Mouse (Mus musculus) midbrain, embryonic 14.5 days (tissue): ENCODE results near the gene Eif6. TPM values are rescaled to one million over a fixed set of nuclear protein-coding genes. Genes with fewer than 3 reads are reported as not detected.
"Not testable (repeated sequence)": the region's sequence is repeated elsewhere in the genome, so short reads cannot be mapped to it uniquely, and the experiment has no call there.

ENCODE experiments used
- ATAC-seq: fragments of 200-750 bp; cut with Nextera tagmentation; 2 replicates; pipeline ENCODE4 v1.8.0; 2017; ENCODE audit warnings: moderate number of reproducible peaks, moderate library complexity; ENCODE audit not compliant: low FRiP score, low TSS enrichment
- DNase-seq: peaks from one replicate; pipeline ENCODE4 v3.0.0-alpha.2; 2015
- H3K27ac ChIP-seq: fragments of 300-500 bp; sonication (generic); replicated peaks from 2 replicates; pipeline ENCODE4 v1.5.1; 2014; ENCODE audit warnings: mild to moderate bottlenecking, low read depth, low read length, moderate library complexity
- H3K27me3 ChIP-seq: fragments of 300-500 bp; sonication (generic); 2 replicates; pipeline ENCODE4 v1.6.1; 2014; ENCODE audit warnings: low read length, control low read depth, mixed read lengths; ENCODE audit not compliant: control insufficient read depth, insufficient read depth
- H3K36me3 ChIP-seq: fragments of 300-500 bp; sonication (generic); 2 replicates; pipeline ENCODE4 v1.6.1; 2014; ENCODE audit warnings: low read length, control low read depth; ENCODE audit not compliant: control insufficient read depth, insufficient read depth
- H3K4me1 ChIP-seq: fragments of 300-500 bp; sonication (generic); 2 replicates; pipeline ENCODE4 v1.6.1; 2014; ENCODE audit warnings: mild to moderate bottlenecking, antibody characterized with exemption, low read length, control low read depth; ENCODE audit not compliant: control insufficient read depth, insufficient read depth
- H3K4me2 ChIP-seq: fragments of 300-500 bp; sonication (generic); 2 replicates; pipeline ENCODE4 v1.6.1; 2014; ENCODE audit warnings: mild to moderate bottlenecking, low read length, moderate library complexity
- H3K4me3 ChIP-seq: fragments of 300-500 bp; sonication (generic); replicated peaks from 2 replicates; pipeline ENCODE4 v1.5.1; 2014; ENCODE audit warnings: low read depth, low read length
- H3K9ac ChIP-seq: fragments of 300-500 bp; sonication (generic); replicated peaks from 2 replicates; pipeline ENCODE4 v1.6.1; 2014; ENCODE audit warnings: mild to moderate bottlenecking, low read length, moderate library complexity
- H3K9me3 ChIP-seq: fragments of 300-500 bp; sonication (generic); 2 replicates; pipeline ENCODE4 v1.6.1; 2016; ENCODE audit warnings: low read length, control low read depth, mixed read lengths; ENCODE audit not compliant: control insufficient read depth
- WGBS: fragments of 180-500 bp; shearing (Covaris S2); extraction: QIAGEN DNeasy Blood & Tissue Kit; methylation state at CpG from one replicate; pipeline ENCODE4 v1.1.7; 2014; 5-methylcytosine and 5-hydroxymethylcytosine counted together
- polyA plus RNA-seq: library from polyadenylated mRNA; unstranded; fragments of >200 nt; fragmentation: Nextera tagmentation; extraction: Ambion mirVana; gene quantifications from 2 replicates; pipeline ENCODE4 v1.2.1, GENCODE M21; 2014

Eif6 gene
- polyA plus RNA-seq, 1 experiment from 2014 or later = 134 TPM

DNA sequence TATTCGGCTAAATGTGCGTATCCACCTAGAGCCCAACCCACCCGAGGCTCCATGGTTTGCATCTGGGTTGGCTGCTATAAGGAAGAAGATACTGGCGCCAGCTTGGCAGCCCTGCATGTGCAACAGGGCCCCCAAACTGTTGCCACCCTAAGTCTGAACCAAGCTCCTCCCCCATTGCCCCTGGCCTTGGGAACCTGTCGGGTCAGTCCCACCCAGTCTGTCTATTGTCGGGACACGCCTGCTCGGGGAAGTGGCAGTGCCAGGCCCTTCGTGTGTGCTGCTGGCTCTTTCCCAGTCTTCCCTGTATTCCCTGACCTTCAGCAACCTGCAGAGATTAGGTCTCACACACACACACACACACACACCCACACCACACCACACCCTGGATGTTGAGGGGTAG, 8.0 kb upstream of the Eif6 start, which contains the start of gene Fam83c:
Fam83c (minus strand) TSS at position 123 of the 400 bp plus-strand sequence.
- 59% methylated on average over 9 of the region's 9 CpGs for WGBS
- ATAC-seq = no peak
- no peak within 1 kb of the TSS for H3K4me2 ChIP-seq
- DNase-seq = no peak
- no peak within 1 kb of the TSS for H3K27ac ChIP-seq
- no peak within 1 kb of the TSS for H3K9ac ChIP-seq
- no peak within 1 kb of the TSS for H3K4me3 ChIP-seq
- no peaks in the 10 kb centered on the region for H3K9me3 ChIP-seq
- no peaks in the 10 kb centered on the region for H3K36me3 ChIP-seq
- H3K27me3 ChIP-seq = no peaks in the 10 kb centered on the region
- H3K4me1 ChIP-seq = no peaks in the 10 kb centered on the region

DNA sequence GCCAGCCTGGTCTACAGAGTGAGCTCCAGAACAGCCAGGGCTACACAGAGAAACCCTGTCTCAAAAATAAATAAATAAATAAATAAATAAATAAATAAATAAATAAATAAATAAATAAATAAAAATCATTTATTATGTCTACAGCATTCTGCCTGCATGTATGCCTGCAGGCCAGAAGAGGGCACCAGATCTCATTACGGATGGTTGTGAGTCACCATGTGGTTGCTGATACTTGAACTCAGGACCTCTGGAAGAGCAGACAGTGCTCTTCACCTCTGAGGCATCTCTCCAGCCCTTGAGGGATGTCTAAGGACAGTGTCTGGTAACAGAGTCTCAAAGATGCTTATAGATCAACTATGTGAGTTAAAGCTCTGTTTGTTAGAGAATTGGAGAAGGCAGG, 5.4 kb upstream of the Eif6 start:
- DNase-seq, H3K36me3 ChIP-seq, H3K9me3 ChIP-seq, H3K27me3 ChIP-seq, H3K4me3 ChIP-seq, ATAC-seq, H3K4me2 ChIP-seq, H3K27ac ChIP-seq, H3K9ac ChIP-seq: not testable (repeated sequence)
- 75% methylated on average over 1 of the region's 1 CpGs for WGBS
- peaks cover 12% of the 10 kb centered on the region for H3K4me1 ChIP-seq

DNA sequence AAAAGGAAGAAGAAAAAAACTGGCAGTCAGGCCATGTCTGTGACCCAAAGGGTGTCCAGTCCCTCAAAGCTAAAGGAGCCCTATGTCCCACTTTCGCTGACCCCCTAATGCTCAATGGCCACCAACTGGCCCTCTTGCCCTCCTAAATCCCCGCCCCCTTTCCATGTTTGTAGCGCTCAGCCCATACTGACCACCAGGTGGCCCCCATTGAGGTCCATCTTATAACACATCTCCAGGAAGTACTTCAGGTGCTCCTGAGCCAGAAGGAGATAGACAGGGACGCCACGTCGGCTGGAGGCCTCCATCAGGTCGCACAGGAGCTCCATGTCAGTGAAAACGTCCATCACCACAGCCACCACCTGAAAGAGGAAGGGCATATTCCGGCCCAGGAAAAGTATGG, 4.6 kb upstream of the Eif6 start:
- H3K9ac ChIP-seq = no peak overlapping the region
- DNase-seq (no peak), ATAC-seq (no peak)
- peaks cover 13% of the 10 kb centered on the region for H3K4me1 ChIP-seq
- H3K4me3 ChIP-seq = no peak overlapping the region
- no peak overlapping the region for H3K27ac ChIP-seq
- WGBS = 64% methylated on average over 9 of the region's 9 CpGs
- no peaks in the 10 kb centered on the region for H3K36me3 ChIP-seq
- H3K9me3 ChIP-seq = no peaks in the 10 kb centered on the region
- no peak overlapping the region for H3K4me2 ChIP-seq
- no peaks in the 10 kb centered on the region for H3K27me3 ChIP-seq

DNA sequence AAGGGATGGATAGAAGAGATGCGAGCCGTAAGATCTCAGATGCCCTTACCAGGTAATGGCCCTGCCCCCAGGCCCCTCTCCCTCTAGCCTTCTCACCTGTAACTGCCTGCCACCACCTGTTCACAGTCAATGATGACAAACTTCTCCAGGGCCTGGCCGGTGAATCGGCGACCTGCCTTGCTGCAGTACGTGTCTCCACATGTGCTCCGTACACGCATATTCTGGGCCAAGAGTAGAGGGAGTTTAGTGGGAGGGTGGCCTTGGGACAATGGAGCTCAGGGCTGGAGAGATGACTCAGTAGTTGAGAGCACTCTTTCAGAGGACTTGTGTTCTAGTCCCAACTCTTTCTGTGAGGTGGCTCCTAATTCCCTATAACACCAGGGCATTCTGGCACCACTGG, 4.1 kb upstream of the Eif6 start:
- Histone ChIP-seq H3K9me3 (no peaks in the 10 kb centered on the region), H3K4me2 (no peak overlapping the region), H3K27ac (no peak overlapping the region), H3K4me3 (no peak overlapping the region), H3K9ac (no peak overlapping the region), H3K27me3 (no peaks in the 10 kb centered on the region), H3K36me3 (no peaks in the 10 kb centered on the region), H3K4me1 (peaks cover 15% of the 10 kb centered on the region)
- DNase-seq = no peak
- no peak for ATAC-seq
- WGBS = 91% methylated on average over 8 of the region's 8 CpGs

DNA sequence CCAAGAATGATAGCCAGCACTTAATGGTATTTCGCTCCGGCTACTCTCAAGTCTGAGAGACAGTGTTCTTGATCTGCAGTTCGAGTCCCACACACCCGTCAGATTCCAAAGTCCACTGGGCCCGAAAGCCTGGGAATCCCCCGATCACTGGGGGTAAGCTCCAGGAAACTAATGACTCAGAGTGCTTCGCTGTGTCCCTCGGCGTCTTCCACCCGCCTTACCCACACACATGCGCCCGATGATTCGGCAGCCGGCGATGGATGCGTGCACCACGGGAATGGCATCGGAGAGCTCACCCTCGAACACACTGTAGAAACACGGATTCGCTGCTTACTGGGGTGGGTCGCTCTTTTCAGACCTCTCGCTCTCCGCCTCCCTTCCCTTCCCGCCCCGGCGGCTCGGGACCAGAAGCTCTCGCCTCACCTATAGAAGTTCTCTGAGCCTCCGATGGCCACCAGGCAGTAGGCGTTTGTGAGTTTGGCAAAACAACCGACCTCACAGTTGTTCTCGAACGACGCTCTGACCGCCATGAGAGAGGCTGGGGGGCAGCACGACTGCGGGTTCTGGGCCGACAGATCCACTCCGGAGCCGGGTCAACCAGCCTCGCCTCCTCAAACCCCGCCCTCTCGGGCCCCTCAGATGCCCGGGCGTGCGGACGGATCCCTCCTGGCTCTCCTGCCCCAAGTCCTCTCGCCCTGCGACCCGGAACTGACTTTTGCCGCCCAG, 658 bp downstream of the Eif6 start:
- DNase-seq = no peak
- peak; percentile 4 for ATAC-seq
- peak overlapping the region; percentile 61 for H3K4me3 ChIP-seq
- no peaks in the 10 kb centered on the region for H3K9me3 ChIP-seq
- H3K9ac ChIP-seq = peak overlapping the region; percentile 64
- 2% methylated on average over 52 of the region's 52 CpGs for WGBS
- H3K36me3 ChIP-seq = peaks cover 27% of the 10 kb centered on the region
- H3K27me3 ChIP-seq = no peaks in the 10 kb centered on the region
- peak overlapping the region; percentile 79 for H3K4me2 ChIP-seq
- H3K27ac ChIP-seq = peak overlapping the region; percentile 1; the same call in 1 of the 2 replicates
- peaks cover 20% of the 10 kb centered on the region for H3K4me1 ChIP-seq

DNA sequence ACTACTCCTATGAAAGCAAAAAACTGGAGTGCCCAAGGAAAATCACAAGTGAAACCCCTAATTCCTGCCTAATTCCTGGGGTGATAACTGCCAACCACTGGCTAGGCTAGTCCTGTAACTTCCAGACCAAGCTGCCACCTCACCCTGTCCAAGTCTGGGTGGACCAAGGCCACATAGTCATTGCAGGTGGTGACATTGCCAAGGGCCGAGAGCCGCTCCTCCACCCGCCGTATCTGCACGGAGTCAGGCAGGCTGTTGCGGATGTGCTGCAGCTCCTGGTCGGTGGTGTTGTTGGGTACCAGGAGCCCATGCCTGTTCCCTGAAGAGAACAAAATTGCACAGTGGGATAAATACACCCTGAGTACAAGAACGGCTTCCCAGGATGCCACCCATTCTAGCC, 3.0 kb downstream of the Eif6 start:
- Histone ChIP-seq H3K9me3 (no peaks in the 10 kb centered on the region), H3K4me2 (no peak overlapping the region), H3K4me1 (peaks cover 25% of the 10 kb centered on the region), H3K27me3 (no peaks in the 10 kb centered on the region), H3K4me3 (no peak overlapping the region), H3K36me3 (peaks cover 40% of the 10 kb centered on the region), H3K9ac (no peak overlapping the region), H3K27ac (no peak overlapping the region)
- ATAC-seq (no peak), DNase-seq (no peak)
- 96% methylated on average over 8 of the region's 8 CpGs for WGBS

DNA sequence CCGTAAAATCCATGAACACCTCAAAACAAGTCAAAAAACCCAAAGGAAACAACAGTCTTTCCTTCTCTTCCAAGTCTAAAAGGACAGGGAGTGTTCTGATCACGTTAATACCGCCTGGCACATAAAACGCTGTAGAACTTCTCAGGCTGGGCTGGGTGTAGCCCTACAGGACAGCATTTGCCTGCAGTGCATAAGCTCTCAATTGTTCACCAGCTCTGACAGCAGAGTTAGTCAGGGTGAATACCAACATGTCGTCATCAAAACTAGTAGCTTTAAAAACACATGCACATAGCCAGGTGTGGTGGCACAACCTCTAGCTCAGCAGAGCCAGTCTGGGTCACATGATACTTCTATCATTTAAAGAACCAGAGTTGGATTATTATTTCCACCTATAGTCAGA, 5.9 kb downstream of the Eif6 start:
- 93% methylated on average over 5 of the region's 5 CpGs for WGBS

DNA sequence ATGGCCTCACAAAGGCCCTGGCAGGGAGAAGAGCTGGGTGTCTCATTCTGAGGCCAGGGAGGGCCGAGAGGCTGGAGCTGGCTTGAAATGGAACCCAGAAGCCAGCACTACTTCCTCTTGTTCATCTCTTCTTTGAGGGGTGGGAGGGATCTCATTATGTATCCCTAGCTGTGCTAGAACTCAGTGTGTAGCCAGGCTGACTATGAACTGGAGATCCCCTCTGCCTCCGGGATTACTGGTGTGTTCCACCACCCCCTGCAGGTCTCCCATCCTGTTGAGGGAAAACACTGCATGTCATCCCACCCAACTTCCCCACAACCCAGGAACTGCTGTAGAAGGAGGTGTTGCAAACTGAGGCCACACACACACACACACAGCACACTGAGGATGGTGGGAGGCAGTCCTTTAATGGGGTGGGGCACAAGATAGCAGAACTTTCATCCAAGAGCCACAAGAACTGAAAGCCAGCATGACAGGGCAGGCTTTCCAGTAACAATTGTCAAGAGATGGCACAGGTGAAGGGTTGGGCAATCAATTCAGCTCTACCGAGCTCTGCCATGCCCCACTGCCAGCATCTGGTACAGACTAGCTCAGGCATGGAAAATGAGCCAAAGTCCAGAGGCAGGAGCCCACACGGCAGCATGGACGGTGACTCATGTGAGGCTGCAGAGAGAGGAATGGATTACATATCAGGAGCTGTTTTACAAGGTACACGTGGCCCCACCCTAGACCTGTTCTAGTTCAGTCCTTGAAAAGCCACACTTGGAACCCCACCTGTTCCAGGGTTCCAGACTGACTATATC, 7.1 kb downstream of the Eif6 start:
- Histone ChIP-seq H3K9me3 (no peaks in the 10 kb centered on the region), H3K9ac (peak overlapping the region; percentile 78), H3K4me3 (peak overlapping the region; percentile 48), H3K4me1 (peaks cover 17% of the 10 kb centered on the region), H3K36me3 (peaks cover 53% of the 10 kb centered on the region), H3K27ac (peak overlapping the region; percentile 83), H3K4me2 (peak overlapping the region; percentile 84), H3K27me3 (no peaks in the 10 kb centered on the region)
- ATAC-seq (peak; percentile 7; the same call in 1 of the 2 replicates), DNase-seq (no peak)
- 57% methylated on average over 6 of the region's 6 CpGs for WGBS

More for the DNA sequence above, 5.9 kb downstream of the Eif6 start:
- H3K36me3 ChIP-seq = peaks cover 46% of the 10 kb centered on the region
- peaks cover 22% of the 10 kb centered on the region for H3K4me1 ChIP-seq
- no peak overlapping the region for H3K4me3 ChIP-seq
- H3K9ac ChIP-seq = no peak overlapping the region
- no peak overlapping the region for H3K27ac ChIP-seq
- H3K27me3 ChIP-seq = no peaks in the 10 kb centered on the region
- ATAC-seq = no peak
- H3K9me3 ChIP-seq = no peaks in the 10 kb centered on the region
- DNase-seq = no peak
- no peak overlapping the region for H3K4me2 ChIP-seq

DNA sequence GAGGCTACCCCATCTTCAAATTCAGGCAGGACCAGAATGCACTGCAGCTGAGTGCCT, 7.5 kb downstream of the Eif6 start, which contains the start of gene BC029722:
BC029722 (minus strand) TSS at position 35 of the 57 bp plus-strand sequence.
- H3K27me3 ChIP-seq = no peaks in the 10 kb centered on the region
- DNase-seq (no peak), ATAC-seq (no peak)
- peaks cover 17% of the 10 kb centered on the region for H3K4me1 ChIP-seq
- H3K4me2 ChIP-seq = peak within 1 kb of the TSS; percentile 84
- H3K9me3 ChIP-seq = no peaks in the 10 kb centered on the region
- peak within 1 kb of the TSS; percentile 83 for H3K27ac ChIP-seq
- peak within 1 kb of the TSS; percentile 78 for H3K9ac ChIP-seq
- peak within 1 kb of the TSS; percentile 48 for H3K4me3 ChIP-seq
- H3K36me3 ChIP-seq = peaks cover 56% of the 10 kb centered on the region
